Mouse (Mus musculus): Measurements from ENCODE around the gene Crygn. TPM values are rescaled to one million over a fixed set of nuclear protein-coding genes. Genes with fewer than 3 reads are reported as not detected.

Crygn gene
- total RNA-seq, 2 experiments from 2014 or later: 2.3 TPM; not detected in 1

DNA sequence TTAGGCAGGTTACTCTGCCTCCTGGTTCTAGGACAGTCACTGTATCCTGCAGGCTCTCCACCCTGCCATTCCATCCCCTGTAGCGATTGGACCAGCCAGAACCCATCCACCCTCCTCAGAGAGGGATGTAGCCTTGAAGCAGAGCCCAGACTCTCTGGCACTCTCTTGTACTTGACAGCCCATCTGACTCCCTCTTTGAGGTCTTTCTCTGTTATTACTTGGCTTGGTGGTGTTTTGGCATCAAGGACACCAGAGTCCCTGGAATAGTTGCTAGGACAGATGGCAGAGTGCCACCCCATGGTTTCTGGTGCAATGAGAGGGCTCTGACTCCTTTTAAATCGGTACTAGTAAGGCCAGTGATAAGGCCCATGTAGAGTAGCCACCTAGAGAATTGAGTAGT lies 44.6 kb downstream of the Crygn start:
- peak in 1 of 2 experiments; percentile 36 for DNase-seq (ENCODE audit: low spot score in 2 of 2)

DNA sequence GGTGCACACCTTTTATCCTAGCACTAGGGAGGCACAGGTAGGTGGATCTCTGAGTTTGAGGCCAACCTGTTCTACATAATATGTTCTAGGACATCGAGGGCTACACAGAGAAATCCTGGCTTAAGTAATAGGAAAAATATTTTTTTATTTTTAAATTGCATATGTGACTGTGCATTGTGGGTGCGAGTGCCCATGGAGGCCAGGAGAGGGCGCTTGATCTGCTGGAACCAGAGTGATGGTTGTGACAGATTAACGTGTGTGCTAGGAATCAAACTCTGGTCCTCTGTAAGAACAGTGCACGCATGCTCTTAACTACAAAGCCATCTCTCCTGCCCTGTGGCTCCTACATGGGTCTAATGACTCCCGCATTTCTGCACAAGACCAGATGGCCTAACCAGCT lies 46.2 kb downstream of the Crygn start:
- DNase-seq (ENCODE audit: low spot score in 2 of 2): no peak

DNA sequence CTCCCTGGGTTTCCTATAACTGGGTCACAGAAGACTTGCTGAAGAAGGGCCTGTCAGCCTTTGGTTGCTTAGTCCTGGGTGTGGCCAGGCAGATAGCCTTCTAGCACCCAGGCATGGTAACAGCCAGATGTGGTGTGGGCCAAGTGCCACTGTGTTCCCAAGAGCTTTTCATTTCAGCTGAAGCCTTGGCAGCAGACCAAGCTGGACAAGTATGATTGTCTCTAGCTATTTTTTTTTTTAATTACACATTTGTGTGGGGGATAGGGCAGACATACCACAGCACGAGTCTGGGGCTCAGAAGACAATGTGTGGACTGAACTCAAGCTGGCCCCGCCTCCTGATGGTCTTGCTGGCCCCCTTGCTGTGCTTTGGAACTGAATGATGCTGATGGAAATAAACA lies 47.8 kb downstream of the Crygn start:
- DNase-seq (ENCODE audit: low spot score in 2 of 2): no peak

DNA sequence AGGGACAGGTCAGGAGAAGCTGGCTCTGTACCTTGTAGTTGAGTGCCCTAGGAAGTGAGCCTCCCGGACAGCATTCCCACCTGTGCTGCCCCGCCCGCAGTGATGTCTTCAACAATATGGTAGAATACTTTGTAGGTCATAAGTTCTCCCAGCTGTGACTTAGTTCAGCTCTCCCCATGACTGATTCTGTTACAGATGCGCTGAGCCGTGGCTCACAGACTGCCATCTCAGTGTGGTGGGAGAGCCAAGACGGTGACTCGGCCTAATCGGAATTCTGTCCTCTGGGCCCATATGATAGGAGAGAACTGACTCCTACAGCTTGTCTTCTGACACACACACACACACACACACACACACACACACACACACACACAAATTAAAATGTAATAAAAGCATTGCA lies 53.2 kb downstream of the Crygn start:
- DNase-seq (ENCODE audit: low spot score in 2 of 2): no peak

DNA sequence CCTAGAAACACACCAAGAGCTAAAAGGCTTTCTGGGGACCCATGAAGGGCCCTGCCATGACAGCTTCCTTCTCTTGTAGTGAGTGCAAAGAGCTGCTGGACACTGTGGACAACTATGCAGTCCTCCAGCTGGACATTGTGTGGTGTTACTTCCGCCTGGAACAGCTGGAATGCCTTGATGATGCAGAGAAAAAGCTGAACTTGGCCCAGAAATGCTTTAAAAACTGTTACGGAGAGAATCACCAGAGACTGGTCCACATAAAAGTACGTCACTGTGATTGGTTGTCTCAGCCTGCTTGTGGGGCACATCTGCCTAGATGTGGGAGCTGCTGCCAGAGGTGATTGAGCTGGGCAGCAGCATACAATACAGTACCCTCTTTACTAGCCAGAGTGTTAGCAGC lies 56.5 kb downstream of the Crygn start:
- DNase-seq (ENCODE audit: low spot score in 2 of 2): no peak

Other genes starting within 250 kb of the Crygn start
- not detected for gene Gbx1, start 230.8 kb downstream of the Crygn start, total RNA-seq (2021)
- gene Asb10, start 217.0 kb downstream of the Crygn start, total RNA-seq (2021): under 1 TPM in 1 of 2 experiments, not detected in 1; 0.23 TPM
- gene 4931409K22Rik, start 201.2 kb downstream of the Crygn start, total RNA-seq (2021): not detected
- 10 to 100 TPM; 62.8 to 81.3 TPM for gene Abcf2, start 180.5 kb downstream of the Crygn start, total RNA-seq (2021)
- gene Chpf2, start 171.3 kb downstream of the Crygn start, total RNA-seq (2021): 10 to 100 TPM; 34.5 to 39.7 TPM
- 10 to 100 TPM; 15.2 to 17.2 TPM for gene Smarcd3, start 133.6 kb downstream of the Crygn start, total RNA-seq (2021)
- gene Nub1, start 72.5 kb downstream of the Crygn start, total RNA-seq (2021): 10 to 100 TPM; 50.1 to 62.0 TPM
- 1 to 10 TPM in 1 of 2 experiments, under 1 TPM in 1; 0.42 to 1.1 TPM for gene Wdr86, start 27.3 kb downstream of the Crygn start, total RNA-seq (2021)
- gene Rheb, start 84.6 kb upstream of the Crygn start, total RNA-seq (2021): 10 to 100 TPM; 82.7 to 87.0 TPM

All from adrenal gland, adult 18-20 months (tissue).